Mouse (Mus musculus) embryonic fibroblast, embryonic 13.5 days (primary cell): ENCODE measurements at regions not wholly inside any gene's neighbourhood (a gene's known extent, or its start where the extent isn't known, plus 50 kb on each side); places are given as distances from the start of the nearest gene placed in this dataset.

Source experiments
- H3K27ac ChIP-seq: 2 replicates; pipeline ENCODE4 v1.5.1; 2012; ENCODE audit warnings: low read length, control low read depth, inconsistent platforms; ENCODE audit not compliant: insufficient read depth
- H3K4me1 ChIP-seq: 2 replicates; pipeline ENCODE4 v1.6.1; 2011; ENCODE audit warnings: low read length; ENCODE audit not compliant: control insufficient read depth, insufficient read depth
- H3K4me3 ChIP-seq: 2 replicates; pipeline ENCODE4 v1.5.1; 2011; ENCODE audit warnings: mild to moderate bottlenecking, control low read depth, low read length; ENCODE audit not compliant: insufficient read depth
- CTCF ChIP-seq: IDR thresholded peaks from 2 replicates; pipeline ENCODE4 v1.5.1; 2011; ENCODE audit warnings: mild to moderate bottlenecking, control low read depth, low read length, moderate library complexity, borderline replicate concordance; ENCODE audit not compliant: insufficient read depth
- POLR2A ChIP-seq: IDR thresholded peaks from 2 replicates; pipeline ENCODE4 v1.6.1; 2011; ENCODE audit warnings: low read depth, mild to moderate bottlenecking, control low read depth, low read length, moderate library complexity

DNA sequence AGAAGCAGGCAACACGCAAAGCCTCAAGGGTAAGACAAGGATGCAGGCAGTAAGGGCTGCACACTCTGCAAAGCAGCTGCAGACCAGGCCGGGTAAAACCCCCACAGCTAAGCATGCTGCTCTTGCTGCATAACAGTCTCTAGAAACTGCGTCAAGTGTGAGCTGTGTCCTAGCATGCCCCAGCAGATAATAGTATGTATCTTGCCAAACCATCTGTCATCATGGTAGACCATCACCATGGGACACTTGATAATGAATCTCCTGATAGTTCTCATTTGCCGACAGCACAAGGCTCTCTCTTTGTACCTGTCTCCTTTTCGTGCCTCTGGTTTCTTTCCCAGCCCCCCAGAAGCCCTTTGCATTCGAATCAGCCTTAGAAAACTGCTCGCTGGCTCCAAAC is 52.5 kb upstream of the Ddx18 start:
- TF ChIP-seq POLR2A (no peak), CTCF (no peak)
- Histone ChIP-seq H3K4me3 (no peak overlapping the region), H3K27ac (no peak overlapping the region), H3K4me1 (no peaks in the 10 kb centered on the region)

DNA sequence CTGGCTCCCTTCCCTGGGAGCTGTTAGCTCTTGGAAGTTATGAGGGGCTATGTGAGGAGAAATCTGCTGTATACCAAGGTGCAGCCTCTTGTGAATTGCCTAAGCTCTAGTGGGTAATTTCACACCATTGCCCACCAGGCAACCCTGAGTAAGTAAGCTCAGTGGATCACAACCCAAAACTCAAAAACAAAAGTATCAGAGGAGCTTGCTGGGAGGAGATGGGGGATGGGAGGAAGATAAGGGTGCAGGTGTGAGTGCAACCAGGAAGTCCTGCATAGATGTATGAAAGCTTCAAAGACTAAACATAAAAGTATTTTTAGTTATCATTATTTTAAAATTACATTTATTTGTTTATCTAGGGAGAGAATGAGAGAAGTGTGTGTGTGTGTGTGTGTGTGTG is 50.8 kb upstream of the Ddx18 start:
- Histone ChIP-seq H3K4me1 (no peaks in the 10 kb centered on the region), H3K4me3 (no peak overlapping the region), H3K27ac (no peak overlapping the region)
- TF ChIP-seq POLR2A (no peak), CTCF (no peak)
